Mouse (Mus musculus): Measurements from ENCODE around the gene Gm47841. TPM values are rescaled to one million over a fixed set of nuclear protein-coding genes. Genes with fewer than 3 reads are reported as not detected.

Gene Gm47841
- total RNA-seq, 2 experiments from 2014 or later = 0.26 to 0.68 TPM

- no peak for DNase-seq
Observed at GRCm38 (mm10) chr15:101074067-101074466, 26.9 kb upstream of the Gm47841 start.

DNA sequence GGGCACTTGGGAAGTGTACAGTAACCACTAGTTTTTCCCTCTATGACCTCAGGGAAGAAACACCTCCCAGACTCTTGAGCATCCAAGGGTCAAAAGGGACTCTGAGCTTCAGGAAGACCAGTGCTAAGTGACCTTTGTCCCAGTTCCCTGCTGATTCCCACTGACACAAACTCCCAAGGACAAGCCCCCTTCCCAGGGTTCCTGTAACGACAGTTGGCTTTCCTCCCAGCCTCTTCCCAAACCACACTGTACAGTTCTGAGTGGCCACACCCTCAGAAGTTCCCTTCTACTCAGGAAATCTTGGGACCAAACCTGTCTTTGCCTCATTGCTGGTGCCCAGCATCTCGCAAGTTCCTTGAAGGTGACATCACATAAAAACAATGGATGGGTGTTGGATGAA is 25.5 kb upstream of the Gm47841 start:
- no peak for DNase-seq

DNA sequence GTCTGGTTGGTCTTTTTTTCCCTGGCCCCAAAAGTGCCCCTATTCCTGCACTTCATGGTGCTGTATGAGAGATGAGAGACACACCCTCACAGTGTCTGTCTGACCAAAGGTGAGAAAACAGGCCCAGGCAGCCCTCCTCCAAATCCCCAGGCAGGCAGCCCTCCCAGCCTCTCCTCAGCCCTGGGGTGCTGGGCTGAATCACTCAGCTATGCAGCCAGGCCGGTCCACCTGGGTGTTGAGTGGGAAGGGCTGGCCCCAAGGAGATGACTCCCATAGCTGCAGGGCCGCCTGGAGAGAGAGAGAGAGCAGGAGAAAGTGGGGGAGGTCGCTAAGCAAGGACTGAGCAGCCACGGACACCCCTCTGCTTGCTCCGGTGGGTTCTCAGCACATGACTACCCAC is 23.6 kb upstream of the Gm47841 start:
- DNase-seq = no peak

DNA sequence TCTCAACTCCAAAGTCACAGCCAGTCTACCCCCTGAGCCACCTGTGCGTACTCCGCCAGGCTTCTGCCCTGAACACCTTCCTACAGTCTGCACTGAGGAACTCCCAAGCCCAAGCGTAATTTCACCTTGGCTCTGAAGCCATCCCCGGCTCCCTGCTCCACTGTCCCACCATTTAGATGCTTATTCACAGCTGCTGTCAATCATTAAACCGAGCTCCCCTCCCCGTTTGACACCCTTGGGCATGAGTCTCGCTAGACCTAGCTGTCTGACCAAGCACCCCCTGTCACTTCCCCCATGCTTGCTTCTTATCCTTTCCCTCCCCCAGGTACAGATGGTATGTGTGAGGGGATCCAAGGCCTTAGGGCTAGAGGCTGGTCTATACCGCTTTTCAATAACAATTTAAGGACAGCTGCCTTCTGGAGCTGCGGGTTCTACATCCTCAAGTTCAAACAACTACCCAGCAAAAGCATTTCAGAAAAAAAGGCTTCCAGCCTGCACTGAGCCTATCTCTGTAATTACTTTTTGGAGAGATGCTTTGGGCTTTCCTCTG is 22.5 kb upstream of the Gm47841 start:
- no peak for DNase-seq

DNA sequence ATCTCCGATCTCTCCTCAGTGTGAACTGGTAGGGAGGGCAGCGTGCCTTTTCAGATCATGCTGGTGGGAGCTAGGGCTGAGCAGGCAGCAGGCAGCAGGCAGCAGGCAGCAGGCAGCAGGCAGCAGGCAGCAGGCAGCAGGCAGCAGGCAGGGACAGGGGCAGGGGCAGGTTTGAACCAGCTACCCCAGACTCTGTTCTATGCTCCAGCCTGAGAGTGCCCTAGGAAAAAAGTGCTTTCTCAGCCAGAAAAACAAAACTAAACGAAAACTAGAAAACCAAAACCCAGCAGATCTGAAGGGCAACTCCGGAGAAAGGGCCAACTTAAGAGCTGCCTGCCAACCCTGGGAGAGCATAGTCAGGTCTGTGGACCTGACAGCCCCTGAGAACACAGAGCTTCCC is 21.5 kb upstream of the Gm47841 start:
- DNase-seq = no peak

DNA sequence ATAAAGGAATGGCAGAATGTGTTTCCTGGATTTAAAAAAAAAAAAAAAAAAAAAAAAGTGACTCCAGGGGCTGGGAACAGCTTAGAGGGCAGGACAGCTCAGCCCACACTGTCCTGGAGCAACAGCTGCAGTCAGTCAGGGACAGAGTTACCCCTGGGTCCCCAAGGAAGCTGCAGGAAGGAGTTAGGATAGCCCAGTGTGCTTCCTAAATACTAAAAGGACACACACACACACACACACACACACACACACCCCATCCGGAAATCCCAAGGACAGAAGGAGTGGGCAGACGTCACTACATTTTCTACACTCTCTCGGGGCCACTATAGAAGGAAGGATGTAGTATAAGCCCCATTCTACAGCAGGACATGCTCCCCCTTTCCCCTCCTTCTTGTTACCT is 20.8 kb upstream of the Gm47841 start:
- DNase-seq = peak; percentile 51

- DNase-seq = no peak
Observed at GRCm38 (mm10) chr15:101066920-101067696, 19.9 kb upstream of the Gm47841 start.

DNA sequence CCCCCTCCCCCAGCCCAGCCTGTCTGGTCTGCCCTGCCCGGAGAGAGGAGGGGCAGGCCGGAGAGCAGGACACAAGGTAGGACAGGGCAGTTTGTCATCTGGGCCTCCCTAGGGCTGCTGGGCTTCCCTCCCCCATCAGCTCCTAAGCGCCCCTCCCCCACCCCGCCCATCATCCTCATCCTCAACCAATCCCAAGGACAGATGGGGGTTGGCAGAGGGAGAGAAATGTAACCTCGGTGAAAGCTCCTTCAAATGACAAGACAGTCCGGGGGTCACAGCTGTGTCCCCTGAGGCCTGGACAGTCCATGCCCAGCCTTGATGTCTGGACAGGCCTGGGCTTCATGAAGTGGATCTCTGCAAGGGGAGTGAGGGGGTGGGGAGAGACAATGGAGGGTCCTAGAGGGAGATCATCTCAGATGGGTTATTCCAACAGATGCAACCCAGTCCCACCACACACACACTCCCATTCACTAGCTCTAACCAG is 19.2 kb upstream of the Gm47841 start:
- no peak for DNase-seq

DNA sequence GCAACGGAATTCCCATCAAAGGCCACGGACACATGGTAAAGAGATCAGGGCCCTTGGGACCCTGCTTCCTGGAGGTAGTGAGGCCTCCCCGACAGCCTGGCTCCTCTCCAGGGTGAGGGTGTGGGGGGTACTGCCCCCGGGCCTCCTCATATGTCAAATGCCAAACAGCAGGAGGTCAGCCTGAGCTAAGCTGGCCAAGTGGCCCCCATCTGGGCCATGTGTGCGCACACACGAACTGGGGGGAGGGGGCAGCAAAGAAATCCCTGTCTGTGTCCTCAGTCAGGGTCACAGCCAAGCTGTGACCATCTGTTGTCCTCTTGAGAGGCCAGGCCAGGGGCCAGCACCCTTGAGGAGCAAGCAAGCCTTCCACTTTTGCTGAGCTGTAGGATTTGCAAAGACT is 17.9 kb upstream of the Gm47841 start:
- peak; percentile 57 for DNase-seq

- no peak for DNase-seq
Observed at GRCm38 (mm10) chr15:101060280-101060852, 13.2 kb upstream of the Gm47841 start.

DNA sequence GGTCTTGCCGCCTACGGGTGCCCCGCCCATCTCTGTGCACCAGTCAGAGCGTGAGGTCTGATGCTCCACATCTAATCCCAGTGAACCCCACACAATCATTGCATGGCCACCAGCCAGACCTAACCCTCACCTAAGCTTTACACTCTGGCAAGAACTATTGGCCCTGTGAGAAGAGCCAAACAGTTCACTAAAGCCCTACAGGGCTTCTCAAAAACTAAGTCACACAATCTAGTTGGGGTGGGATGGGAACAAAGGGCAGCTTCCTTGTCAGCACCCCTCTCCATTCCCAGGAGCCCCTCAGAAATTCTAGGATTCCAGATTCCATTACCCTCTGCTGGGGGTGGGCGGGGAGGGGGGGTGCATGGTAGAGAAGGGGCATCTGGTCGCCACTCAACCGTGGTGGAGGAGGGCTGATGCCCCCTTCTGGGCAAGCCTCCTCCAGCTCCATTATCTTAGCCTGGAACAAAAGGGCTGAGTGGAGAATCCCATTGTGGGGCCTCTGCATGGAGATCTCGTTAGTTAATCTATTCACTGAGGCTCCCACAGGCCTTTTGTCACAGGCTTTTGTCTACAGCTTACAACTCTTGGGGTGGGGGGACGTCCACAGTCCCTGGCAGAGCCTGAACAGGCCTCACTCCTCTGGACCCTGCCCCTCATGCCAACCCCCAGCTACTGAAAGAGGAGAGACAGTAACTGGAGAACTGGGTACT is 12.5 kb upstream of the Gm47841 start:
- DNase-seq = no peak

GRCm38 (mm10) chr15:101056225-101056624 is 9.0 kb upstream of the Gm47841 start:
- DNase-seq = peak; percentile 68

DNA sequence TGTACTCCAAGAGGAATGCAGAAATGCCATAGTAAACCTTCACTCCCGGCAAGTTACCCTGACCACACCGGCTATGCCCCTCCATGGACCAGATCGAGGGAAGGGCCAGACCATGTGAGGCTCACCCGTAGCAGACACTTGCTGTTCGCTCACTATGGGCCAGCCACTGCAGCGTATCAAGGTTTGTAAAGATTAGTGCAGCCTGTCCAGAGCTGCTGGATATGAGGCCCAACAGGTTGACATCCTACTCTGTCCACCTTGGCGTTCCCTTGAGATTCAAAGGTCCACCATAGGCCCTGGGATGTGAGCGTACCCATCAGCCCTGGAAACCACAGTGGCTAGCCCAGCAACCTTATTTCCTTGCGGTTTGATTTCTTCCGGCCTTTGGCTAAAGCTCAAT is 7.3 kb upstream of the Gm47841 start:
- DNase-seq = no peak

DNA sequence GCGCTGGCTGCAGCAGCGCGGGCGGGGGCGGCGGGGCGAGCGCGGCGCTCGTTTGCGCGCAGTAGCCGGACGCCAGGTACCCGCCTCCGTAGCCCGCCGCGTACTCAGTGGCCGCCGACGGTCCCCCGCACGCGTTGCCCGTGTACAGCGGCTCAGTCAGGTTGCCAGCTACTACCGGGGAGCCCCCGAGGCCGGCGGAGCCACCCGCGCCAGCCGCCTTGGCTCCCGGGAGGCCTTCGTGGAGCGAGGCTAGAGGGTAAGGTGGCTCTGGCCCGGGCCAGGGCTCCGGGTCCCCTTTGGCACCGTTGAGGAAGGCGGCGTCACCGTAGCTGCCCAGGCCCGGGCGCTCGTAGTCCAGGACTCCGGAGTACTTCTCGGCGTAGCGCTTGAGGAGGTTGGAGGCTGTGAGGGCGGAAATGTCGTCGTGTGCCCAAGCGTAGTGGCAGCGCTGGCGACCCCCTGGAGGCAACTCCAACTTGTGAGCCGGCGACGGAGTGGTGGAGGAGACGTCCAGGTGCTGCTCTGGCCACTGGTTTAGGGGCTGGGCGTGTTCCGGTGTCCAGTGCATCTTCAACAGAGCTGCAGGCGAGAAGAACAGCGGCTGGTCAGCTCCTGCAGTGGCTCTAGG is 6.7 kb upstream of the Gm47841 start:
- no peak for DNase-seq

DNA sequence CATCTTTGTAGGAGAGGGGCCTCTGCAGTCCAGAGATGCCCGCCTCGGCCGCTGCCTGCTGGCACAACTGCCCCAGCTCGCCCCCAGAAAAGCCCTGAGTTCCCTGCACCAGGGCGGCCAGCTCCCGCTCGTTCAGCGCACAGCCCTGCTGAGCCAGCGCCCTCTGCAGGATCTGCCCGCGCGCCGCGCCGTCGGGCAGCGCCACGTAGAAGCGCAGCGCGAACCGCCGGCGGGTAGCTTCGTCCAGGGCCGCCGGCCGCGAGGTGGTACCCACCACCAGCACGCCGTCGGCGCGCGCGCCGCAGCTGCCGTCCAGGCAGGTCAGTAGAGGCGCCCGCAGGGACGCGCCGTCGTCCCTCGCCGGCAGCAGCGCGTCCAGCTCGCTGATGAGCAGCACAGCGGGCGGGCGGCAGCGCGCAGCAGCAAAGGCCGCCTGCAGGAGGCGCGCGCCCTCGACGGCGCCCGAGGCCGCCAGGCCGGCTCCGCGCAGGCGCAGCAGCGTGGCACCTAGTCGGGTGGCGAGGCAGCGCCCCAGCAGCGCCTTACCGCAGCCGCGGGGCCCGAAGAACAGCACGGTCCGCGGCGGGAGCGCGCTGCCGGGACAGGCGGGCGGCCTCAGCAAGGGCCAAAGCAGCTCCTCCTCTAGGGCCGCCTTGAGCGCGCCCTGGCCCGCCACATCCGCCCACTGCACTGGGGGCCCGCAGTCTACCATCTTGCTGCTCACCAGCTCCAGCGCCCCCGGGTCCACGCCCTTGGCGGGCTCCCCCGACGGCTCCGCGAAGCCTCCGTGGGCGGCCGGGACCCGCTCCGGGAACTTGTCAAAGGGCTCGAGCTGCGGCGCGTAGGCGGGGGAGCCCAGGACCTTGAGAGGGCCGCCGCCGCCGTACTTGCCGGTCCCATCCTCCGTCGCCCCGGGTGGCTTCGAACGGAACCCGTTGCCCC is 5.6 kb upstream of the Gm47841 start:
- peak; percentile 48 for DNase-seq

DNA sequence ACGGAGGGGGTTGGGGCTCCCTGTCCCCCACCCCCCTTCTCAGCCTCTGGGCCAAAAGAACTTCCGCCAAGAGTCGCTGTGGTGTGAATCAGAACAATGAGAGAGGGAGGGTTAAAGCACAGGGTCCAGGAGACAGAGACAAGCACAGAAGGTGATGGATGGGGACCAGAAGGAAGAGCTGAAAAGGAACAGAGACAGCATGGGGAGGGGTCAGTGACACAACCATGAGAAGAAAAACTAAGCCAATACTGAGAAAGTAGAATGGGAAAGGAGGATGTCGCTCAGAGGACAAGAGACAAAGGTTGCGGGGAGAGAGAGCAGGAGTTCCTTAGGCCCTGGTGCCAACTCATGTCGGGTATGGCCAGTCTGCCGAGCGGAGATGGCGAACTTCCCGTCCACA is 4.7 kb upstream of the Gm47841 start:
- DNase-seq = no peak

GRCm38 (mm10) chr15:101048338-101048896 is 1.2 kb upstream of the Gm47841 start:
- DNase-seq = no peak

GRCm38 (mm10) chr15:101046527-101047193 is 537 bp downstream of the Gm47841 start:
- DNase-seq = peak; percentile 56

DNA sequence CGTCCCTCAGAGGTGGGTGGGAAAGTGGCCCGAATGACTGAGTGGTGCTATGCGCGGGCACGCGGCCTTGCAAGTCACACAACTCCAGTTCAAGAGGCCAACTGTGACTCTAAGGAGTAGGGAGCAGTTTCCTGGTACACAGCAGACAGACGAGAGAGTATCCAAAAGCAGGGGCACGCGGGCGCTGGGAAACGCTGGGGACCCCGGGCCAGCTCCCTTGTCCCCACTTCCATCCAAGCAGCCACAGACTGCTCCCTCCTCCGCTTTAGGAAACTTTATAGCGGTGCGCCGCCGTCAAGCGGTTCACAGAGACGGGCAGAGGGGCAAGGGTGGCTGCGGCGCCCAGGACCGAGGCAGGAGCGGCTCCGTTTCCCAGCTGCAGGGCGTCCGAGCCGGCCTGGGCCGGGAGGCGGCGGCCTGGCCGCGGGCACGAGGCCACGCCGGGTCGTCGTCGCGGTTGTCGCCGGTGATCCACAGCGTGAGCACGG is 1.1 kb downstream of the Gm47841 start:
- DNase-seq = peak; percentile 30

GRCm38 (mm10) chr15:101044531-101044930 is 2.7 kb downstream of the Gm47841 start:
- no peak for DNase-seq
